Mouse (Mus musculus) liver, embryonic 12.5 days (tissue): ENCODE results near the gene Ldb2. TPM values are rescaled to one million over a fixed set of nuclear protein-coding genes. Genes with fewer than 3 reads are reported as not detected.

Experiments used
- ATAC-seq: fragments of 200-750 bp; cut with Nextera tagmentation; 2 replicates; pipeline ENCODE4 v1.8.0; 2017; ENCODE audit warnings: moderate number of reproducible peaks, mild to moderate bottlenecking, moderate library complexity
- H3K27ac ChIP-seq: fragments of 300-500 bp; sonication (generic); 2 replicates; pipeline ENCODE4 v1.5.1; 2016; ENCODE audit warnings: mild to moderate bottlenecking
- H3K27me3 ChIP-seq: fragments of 300-500 bp; sonication (generic); replicated peaks from 2 replicates; pipeline ENCODE4 v1.6.1; 2016; ENCODE audit warnings: mild to moderate bottlenecking, moderate library complexity
- H3K36me3 ChIP-seq: fragments of 300-500 bp; sonication (generic); 2 replicates; pipeline ENCODE4 v1.6.1; 2016; ENCODE audit warnings: mild to moderate bottlenecking, moderate library complexity
- H3K4me1 ChIP-seq: fragments of 300-500 bp; sonication (generic); 2 replicates; pipeline ENCODE4 v1.6.1; 2016
- H3K4me2 ChIP-seq: fragments of 300-500 bp; sonication (generic); 2 replicates; pipeline ENCODE4 v1.6.1; 2016; ENCODE audit warnings: mild to moderate bottlenecking, moderate library complexity
- H3K4me3 ChIP-seq: fragments of 300-500 bp; sonication (generic); 2 replicates; pipeline ENCODE4 v1.5.1; 2016; ENCODE audit warnings: mild to moderate bottlenecking, moderate library complexity
- H3K9ac ChIP-seq: fragments of 300-500 bp; sonication (generic); 2 replicates; pipeline ENCODE4 v1.6.1; 2016; ENCODE audit warnings: mild to moderate bottlenecking, moderate library complexity
- H3K9me3 ChIP-seq: fragments of 300-500 bp; sonication (generic); replicated peaks from 2 replicates; pipeline ENCODE4 v1.6.1; 2016; ENCODE audit warnings: mild to moderate bottlenecking, moderate library complexity
- WGBS: fragments of 180-500 bp; shearing (Covaris S2); methylation state at CpG from one replicate; pipeline ENCODE4 v1.1.7; 2016; ENCODE audit not compliant: insufficient replicate concordance; 5-methylcytosine and 5-hydroxymethylcytosine counted together
- polyA plus RNA-seq: library from polyadenylated mRNA; unstranded; fragments of >200 nt; fragmentation: Nextera tagmentation; extraction: Ambion mirVana; gene quantifications from 2 replicates; pipeline ENCODE4 v1.2.1, GENCODE M21; 2016

Ldb2 gene
- polyA plus RNA-seq, 1 experiment from 2014 or later, result 6.3 TPM

- Histone ChIP-seq H3K27me3 (no peaks in the 10 kb centered on the region), H3K9ac (no peak overlapping the region), H3K9me3 (no peaks in the 10 kb centered on the region), H3K4me2 (no peak overlapping the region), H3K27ac (no peak overlapping the region), H3K4me1 (no peaks in the 10 kb centered on the region), H3K36me3 (no peaks in the 10 kb centered on the region), H3K4me3 (no peak overlapping the region)
- WGBS, result 44% methylated on average over 4 of the region's 4 CpGs
- ATAC-seq, result no peak
Observed at GRCm38 (mm10) chr5:44759178-44759577, 40.3 kb downstream of the Ldb2 start.

- Histone ChIP-seq H3K4me1 (no peaks in the 10 kb centered on the region), H3K4me2 (no peak overlapping the region), H3K27me3 (no peaks in the 10 kb centered on the region), H3K36me3 (no peaks in the 10 kb centered on the region), H3K4me3 (no peak overlapping the region), H3K9ac (no peak overlapping the region), H3K27ac (no peak overlapping the region), H3K9me3 (no peaks in the 10 kb centered on the region)
- 80% methylated on average over 1 of the region's 1 CpGs for WGBS
- no peak for ATAC-seq
Observed at GRCm38 (mm10) chr5:44754156-44754910, 45.1 kb downstream of the Ldb2 start.

GRCm38 (mm10) chr5:44745706-44746105, 53.8 kb downstream of the Ldb2 start:
- no peak overlapping the region for H3K4me3 ChIP-seq
- H3K27me3 ChIP-seq, result no peaks in the 10 kb centered on the region
- no peak for ATAC-seq
- H3K9ac ChIP-seq, result no peak overlapping the region
- no peaks in the 10 kb centered on the region for H3K4me1 ChIP-seq
- H3K36me3 ChIP-seq, result no peaks in the 10 kb centered on the region
- no peak overlapping the region for H3K4me2 ChIP-seq
- H3K27ac ChIP-seq, result no peak overlapping the region
- H3K9me3 ChIP-seq, result no peaks in the 10 kb centered on the region
- WGBS, result 59% methylated on average over 1 of the region's 1 CpGs

- H3K4me3 ChIP-seq, result no peak overlapping the region
- no peak overlapping the region for H3K9ac ChIP-seq
- no peaks in the 10 kb centered on the region for H3K27me3 ChIP-seq
- H3K36me3 ChIP-seq, result no peaks in the 10 kb centered on the region
- H3K27ac ChIP-seq, result no peak overlapping the region
- no peaks in the 10 kb centered on the region for H3K4me1 ChIP-seq
- ATAC-seq, result no peak
- H3K9me3 ChIP-seq, result no peaks in the 10 kb centered on the region
- no peak overlapping the region for H3K4me2 ChIP-seq
- WGBS, result 78% methylated on average over 3 of the region's 3 CpGs
Observed at GRCm38 (mm10) chr5:44736366-44736765, 63.1 kb downstream of the Ldb2 start.

GRCm38 (mm10) chr5:44734131-44734723, 65.3 kb downstream of the Ldb2 start:
- Histone ChIP-seq H3K4me2 (no peak overlapping the region), H3K9me3 (no peaks in the 10 kb centered on the region), H3K27me3 (no peaks in the 10 kb centered on the region), H3K4me3 (no peak overlapping the region), H3K36me3 (no peaks in the 10 kb centered on the region), H3K4me1 (no peaks in the 10 kb centered on the region), H3K9ac (no peak overlapping the region), H3K27ac (no peak overlapping the region)
- 77% methylated on average over 3 of the region's 3 CpGs for WGBS
- ATAC-seq, result no peak

GRCm38 (mm10) chr5:44729646-44730310, 69.7 kb downstream of the Ldb2 start:
- Histone ChIP-seq H3K27ac (no peak overlapping the region), H3K27me3 (no peaks in the 10 kb centered on the region), H3K4me2 (no peak overlapping the region), H3K9ac (no peak overlapping the region), H3K4me1 (no peaks in the 10 kb centered on the region), H3K9me3 (no peaks in the 10 kb centered on the region), H3K36me3 (no peaks in the 10 kb centered on the region), H3K4me3 (no peak overlapping the region)
- no peak for ATAC-seq
- WGBS, result 61% methylated on average over 8 of the region's 8 CpGs

- H3K27ac ChIP-seq, result no peak overlapping the region
- H3K27me3 ChIP-seq, result no peaks in the 10 kb centered on the region
- ATAC-seq, result no peak
- H3K4me3 ChIP-seq, result no peak overlapping the region
- WGBS, result 72% methylated on average over 11 of the region's 11 CpGs
- H3K4me2 ChIP-seq, result no peak overlapping the region
- H3K36me3 ChIP-seq, result no peaks in the 10 kb centered on the region
- H3K4me1 ChIP-seq, result no peaks in the 10 kb centered on the region
- H3K9me3 ChIP-seq, result no peaks in the 10 kb centered on the region
- H3K9ac ChIP-seq, result no peak overlapping the region
Observed at GRCm38 (mm10) chr5:44727995-44728394, 71.5 kb downstream of the Ldb2 start.

- WGBS, result 54% methylated on average over 14 of the region's 14 CpGs
- no peak overlapping the region for H3K4me2 ChIP-seq
- no peak overlapping the region for H3K27ac ChIP-seq
- no peaks in the 10 kb centered on the region for H3K36me3 ChIP-seq
- no peak for ATAC-seq
- no peaks in the 10 kb centered on the region for H3K9me3 ChIP-seq
- no peak overlapping the region for H3K4me3 ChIP-seq
- H3K9ac ChIP-seq, result no peak overlapping the region
- H3K27me3 ChIP-seq, result no peaks in the 10 kb centered on the region
- H3K4me1 ChIP-seq, result no peaks in the 10 kb centered on the region
Observed at GRCm38 (mm10) chr5:44726546-44727476, 72.7 kb downstream of the Ldb2 start.

GRCm38 (mm10) chr5:44725501-44725900, 74.0 kb downstream of the Ldb2 start:
- ATAC-seq, result no peak
- Histone ChIP-seq H3K4me2 (no peak overlapping the region), H3K4me1 (no peaks in the 10 kb centered on the region), H3K27me3 (no peaks in the 10 kb centered on the region), H3K9ac (no peak overlapping the region), H3K36me3 (no peaks in the 10 kb centered on the region), H3K27ac (no peak overlapping the region), H3K9me3 (no peaks in the 10 kb centered on the region), H3K4me3 (no peak overlapping the region)
- 45% methylated on average over 2 of the region's 2 CpGs for WGBS

GRCm38 (mm10) chr5:44719872-44720271, 79.6 kb downstream of the Ldb2 start:
- H3K27me3 ChIP-seq, result no peaks in the 10 kb centered on the region
- ATAC-seq, result no peak
- H3K36me3 ChIP-seq, result no peaks in the 10 kb centered on the region
- H3K9me3 ChIP-seq, result no peaks in the 10 kb centered on the region
- 31% methylated on average over 1 of the region's 1 CpGs for WGBS
- no peak overlapping the region for H3K9ac ChIP-seq
- no peak overlapping the region for H3K4me3 ChIP-seq
- no peak overlapping the region for H3K4me2 ChIP-seq
- no peak overlapping the region for H3K27ac ChIP-seq
- H3K4me1 ChIP-seq, result no peaks in the 10 kb centered on the region

GRCm38 (mm10) chr5:44714508-44714907, 85.0 kb downstream of the Ldb2 start:
- H3K9ac ChIP-seq, result no peak overlapping the region
- H3K36me3 ChIP-seq, result no peaks in the 10 kb centered on the region
- no peaks in the 10 kb centered on the region for H3K4me1 ChIP-seq
- no peak overlapping the region for H3K4me3 ChIP-seq
- no peaks in the 10 kb centered on the region for H3K9me3 ChIP-seq
- ATAC-seq, result no peak
- 52% methylated on average over 4 of the region's 4 CpGs for WGBS
- no peak overlapping the region for H3K27ac ChIP-seq
- H3K27me3 ChIP-seq, result no peaks in the 10 kb centered on the region
- H3K4me2 ChIP-seq, result no peak overlapping the region
